Mouse (Mus musculus) neural tube, embryonic 14.5 days (tissue): ENCODE measurements around the gene Fat2. TPM values are rescaled to one million over a fixed set of nuclear protein-coding genes. Genes with fewer than 3 reads are reported as not detected.

ENCODE experiments used
- ATAC-seq: fragments of 200-750 bp; cut with Nextera tagmentation; 2 replicates; pipeline ENCODE4 v1.8.0; 2017; ENCODE audit warnings: low read depth, mild to moderate bottlenecking, moderate TSS enrichment, moderate library complexity
- H3K27ac ChIP-seq: fragments of 300-500 bp; sonication (generic); 2 replicates; pipeline ENCODE4 v1.5.1; 2014; ENCODE audit warnings: low read depth, mild to moderate bottlenecking, control low read depth, low read length, moderate library complexity, mixed read lengths
- H3K27me3 ChIP-seq: fragments of 300-500 bp; sonication (generic); 2 replicates; pipeline ENCODE4 v1.6.1; 2014; ENCODE audit warnings: low read length; ENCODE audit not compliant: control insufficient read depth, insufficient read depth
- H3K36me3 ChIP-seq: fragments of 300-500 bp; sonication (generic); 2 replicates; pipeline ENCODE4 v1.6.1; 2014; ENCODE audit warnings: low read length, mixed read lengths; ENCODE audit not compliant: control insufficient read depth, insufficient read depth
- H3K4me1 ChIP-seq: fragments of 300-500 bp; sonication (generic); 2 replicates; pipeline ENCODE4 v1.6.1; 2014; ENCODE audit warnings: low read length; ENCODE audit not compliant: control insufficient read depth, insufficient read depth
- H3K4me2 ChIP-seq: fragments of 300-500 bp; sonication (generic); 2 replicates; pipeline ENCODE4 v1.6.1; 2014; ENCODE audit warnings: mild to moderate bottlenecking, low read depth, low read length, control low read depth
- H3K4me3 ChIP-seq: fragments of 300-500 bp; sonication (generic); 2 replicates; pipeline ENCODE4 v1.5.1; 2014; ENCODE audit warnings: low read depth, low read length, control low read depth, mixed read lengths
- H3K9ac ChIP-seq: fragments of 300-500 bp; sonication (generic); replicated peaks from 2 replicates; pipeline ENCODE4 v1.6.1; 2014; ENCODE audit warnings: low read depth, mild to moderate bottlenecking, control low read depth, low read length, mixed read lengths
- H3K9me3 ChIP-seq: fragments of 300-500 bp; sonication (generic); 2 replicates; pipeline ENCODE4 v1.6.1; 2016; ENCODE audit warnings: low read length; ENCODE audit not compliant: control insufficient read depth
- WGBS: fragments of 180-500 bp; shearing (Covaris S2); extraction: QIAGEN DNeasy Blood & Tissue Kit; methylation state at CpG from one replicate; pipeline ENCODE4 v1.1.7; 2014; 5-methylcytosine and 5-hydroxymethylcytosine counted together
- polyA plus RNA-seq: library from polyadenylated mRNA; unstranded; fragments of >200 nt; fragmentation: Nextera tagmentation; extraction: Ambion mirVana; gene quantifications from 2 replicates; pipeline ENCODE4 v1.2.1, GENCODE M21; 2014

Gene Fat2
- 0.09 TPM in 1 of 2 replicates, not detected in the other for polyA plus RNA-seq

DNA sequence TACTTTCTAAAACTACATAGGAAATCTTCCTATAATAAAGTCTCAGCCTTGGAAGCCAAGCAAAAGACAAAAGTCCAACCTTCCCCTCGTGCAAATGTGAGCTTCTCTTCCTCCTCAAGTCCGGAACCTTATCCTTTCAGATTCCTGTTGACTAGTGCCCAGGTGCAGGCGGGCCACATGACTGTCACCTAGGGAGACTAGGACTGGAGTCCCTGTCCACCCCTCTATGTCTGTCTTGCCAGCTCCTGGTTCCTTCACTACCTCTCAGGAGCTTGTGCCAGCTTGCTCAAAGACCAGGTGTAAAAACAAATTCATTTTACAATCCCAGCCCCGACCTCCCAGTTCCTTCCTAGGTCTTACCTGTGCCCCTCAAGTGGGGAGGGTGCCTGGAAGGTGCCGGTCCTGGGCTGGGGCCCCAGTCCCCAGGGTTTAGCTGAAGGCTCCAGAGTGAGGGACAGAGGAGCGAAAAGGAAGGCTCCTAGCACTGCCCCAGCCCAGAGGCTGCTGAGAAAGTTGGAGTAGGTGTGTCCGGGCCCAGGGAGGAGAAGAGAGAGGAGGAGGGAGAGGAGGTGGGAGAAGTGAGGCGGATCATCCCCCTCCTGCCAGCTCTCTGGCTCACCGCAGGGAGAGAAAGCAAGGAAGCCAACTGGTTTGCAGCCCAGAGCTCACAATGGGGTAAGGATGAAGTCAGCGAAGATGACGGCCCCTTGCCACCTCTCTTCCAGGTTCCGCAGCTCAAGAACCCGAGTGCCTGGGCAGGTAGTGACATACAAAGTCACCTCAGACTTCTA, at the start of gene Fat2:
Gene Fat2 (minus strand): TSS at position 464 of the 791 bp plus-strand sequence.
- H3K36me3 ChIP-seq, result no peaks in the 10 kb centered on the region
- H3K9ac ChIP-seq, result no peak within 1 kb of the TSS
- 54% methylated on average over 11 of the region's 13 CpGs for WGBS
- no peaks in the 10 kb centered on the region for H3K27me3 ChIP-seq
- H3K27ac ChIP-seq, result no peak within 1 kb of the TSS
- H3K4me1 ChIP-seq, result no peaks in the 10 kb centered on the region
- no peak within 1 kb of the TSS for H3K4me2 ChIP-seq
- H3K9me3 ChIP-seq, result no peaks in the 10 kb centered on the region
- ATAC-seq, result no peak
- no peak within 1 kb of the TSS for H3K4me3 ChIP-seq

DNA sequence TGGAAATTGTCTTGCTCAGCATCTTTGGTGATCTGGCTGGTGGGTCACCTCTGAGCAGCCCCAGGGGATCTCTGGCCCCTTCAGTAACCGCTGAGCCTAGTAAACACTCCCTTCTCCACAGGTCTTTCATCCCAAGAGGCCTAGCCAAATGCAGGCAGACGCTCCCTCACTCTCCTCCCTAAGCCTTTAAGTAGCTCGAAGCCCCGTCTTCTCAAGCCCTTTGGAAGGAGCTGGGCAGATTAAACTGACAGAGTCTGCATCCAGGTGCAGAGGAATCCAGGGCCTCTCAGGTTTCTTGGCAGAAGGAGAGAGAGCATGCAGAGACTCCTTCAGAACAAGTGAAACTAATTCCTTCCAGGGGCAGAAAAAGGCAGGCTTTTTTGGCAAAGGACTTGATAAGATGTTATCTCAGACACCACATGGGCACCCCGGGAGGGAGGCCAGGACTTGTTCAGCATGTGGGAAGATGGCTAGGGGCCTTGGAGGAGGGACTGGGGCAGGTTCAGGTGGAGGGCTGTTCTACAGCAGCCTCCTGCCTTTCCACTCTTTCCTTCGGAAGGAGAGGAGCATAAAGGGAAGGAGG, 47.2 kb upstream of the Fat2 start:
- Histone ChIP-seq H3K4me1 (no peaks in the 10 kb centered on the region), H3K36me3 (no peaks in the 10 kb centered on the region), H3K4me2 (no peak overlapping the region), H3K27me3 (no peaks in the 10 kb centered on the region), H3K9ac (no peak overlapping the region), H3K9me3 (no peaks in the 10 kb centered on the region), H3K27ac (no peak overlapping the region), H3K4me3 (no peak overlapping the region)
- ATAC-seq, result no peak
- WGBS, result 51% methylated on average over 6 of the region's 6 CpGs

GRCm38 (mm10) chr11:55380908-55381307, 44.5 kb upstream of the Fat2 start:
- 66% methylated on average over 6 of the region's 6 CpGs for WGBS
- Histone ChIP-seq H3K27me3 (no peaks in the 10 kb centered on the region), H3K27ac (no peak overlapping the region), H3K9ac (no peak overlapping the region), H3K4me2 (no peak overlapping the region), H3K4me3 (no peak overlapping the region), H3K9me3 (no peaks in the 10 kb centered on the region), H3K4me1 (no peaks in the 10 kb centered on the region), H3K36me3 (no peaks in the 10 kb centered on the region)
- ATAC-seq, result no peak

DNA sequence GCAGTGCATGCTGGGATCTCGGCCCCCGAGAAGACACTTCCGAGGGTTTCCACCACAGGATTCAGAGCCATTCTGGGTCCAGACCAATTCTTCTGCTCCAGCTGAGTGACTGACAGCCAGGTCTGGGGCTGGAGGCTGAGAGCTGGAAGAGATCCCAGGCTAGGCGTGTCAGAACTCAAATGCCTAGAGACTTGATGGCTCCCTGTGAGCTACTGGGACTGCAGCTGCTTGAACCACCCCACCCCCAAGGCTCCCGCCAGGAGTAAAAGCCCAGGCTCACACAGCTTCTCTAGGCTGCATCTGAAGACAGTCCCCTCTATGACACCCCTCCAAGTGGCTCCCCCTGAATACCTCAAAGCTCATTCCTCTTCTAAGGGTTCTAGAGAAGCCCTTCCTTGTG, 42.0 kb upstream of the Fat2 start:
- H3K27ac ChIP-seq, result no peak overlapping the region
- no peak overlapping the region for H3K9ac ChIP-seq
- H3K9me3 ChIP-seq, result no peaks in the 10 kb centered on the region
- no peak for ATAC-seq
- H3K36me3 ChIP-seq, result no peaks in the 10 kb centered on the region
- no peak overlapping the region for H3K4me2 ChIP-seq
- H3K27me3 ChIP-seq, result no peaks in the 10 kb centered on the region
- no peaks in the 10 kb centered on the region for H3K4me1 ChIP-seq
- no peak overlapping the region for H3K4me3 ChIP-seq
- 62% methylated on average over 5 of the region's 5 CpGs for WGBS

GRCm38 (mm10) chr11:55373838-55374237, 37.5 kb upstream of the Fat2 start:
- H3K4me3 ChIP-seq, result no peak overlapping the region
- H3K9ac ChIP-seq, result no peak overlapping the region
- 60% methylated on average over 6 of the region's 6 CpGs for WGBS

GRCm38 (mm10) chr11:55373373-55373772, 37.0 kb upstream of the Fat2 start:
- Histone ChIP-seq H3K9ac (no peak overlapping the region), H3K4me3 (no peak overlapping the region), H3K9me3 (no peaks in the 10 kb centered on the region), H3K4me2 (no peak overlapping the region), H3K4me1 (no peaks in the 10 kb centered on the region), H3K36me3 (no peaks in the 10 kb centered on the region), H3K27ac (no peak overlapping the region), H3K27me3 (no peaks in the 10 kb centered on the region)
- no peak for ATAC-seq
- WGBS, result 87% methylated on average over 12 of the region's 12 CpGs

More at GRCm38 (mm10) chr11:55373838-55374237, 37.5 kb upstream of the Fat2 start:
- Histone ChIP-seq H3K27ac (no peak overlapping the region), H3K4me2 (no peak overlapping the region), H3K9me3 (no peaks in the 10 kb centered on the region), H3K36me3 (no peaks in the 10 kb centered on the region), H3K4me1 (no peaks in the 10 kb centered on the region), H3K27me3 (no peaks in the 10 kb centered on the region)
- no peak for ATAC-seq

GRCm38 (mm10) chr11:55372001-55372400, 35.6 kb upstream of the Fat2 start:
- WGBS, result 39% methylated on average over 6 of the region's 6 CpGs
- Histone ChIP-seq H3K27ac (no peak overlapping the region), H3K9me3 (no peaks in the 10 kb centered on the region), H3K27me3 (no peaks in the 10 kb centered on the region), H3K9ac (no peak overlapping the region), H3K4me2 (no peak overlapping the region), H3K4me3 (no peak overlapping the region), H3K4me1 (no peaks in the 10 kb centered on the region), H3K36me3 (no peaks in the 10 kb centered on the region)
- no peak for ATAC-seq

DNA sequence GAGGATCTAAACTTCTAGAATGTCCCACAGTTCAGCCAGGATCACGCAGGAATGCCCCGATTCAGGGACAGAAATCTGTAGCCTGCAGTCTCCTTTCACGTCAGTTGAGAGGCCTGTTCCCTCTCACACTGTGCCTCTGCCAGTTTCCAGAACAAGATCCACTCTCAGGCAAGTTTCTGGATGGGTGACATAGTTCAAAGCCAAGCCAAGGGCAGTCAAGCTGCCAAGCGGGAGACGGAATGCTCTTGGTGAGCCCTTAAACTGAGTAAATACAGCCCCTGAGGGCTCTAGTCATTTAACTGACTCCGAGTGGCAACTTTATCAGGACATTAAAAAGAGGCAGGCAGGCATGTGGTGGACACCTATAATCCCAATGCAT, 32.7 kb upstream of the Fat2 start:
- Histone ChIP-seq H3K36me3 (no peaks in the 10 kb centered on the region), H3K4me2 (no peak overlapping the region), H3K4me1 (no peaks in the 10 kb centered on the region), H3K27me3 (no peaks in the 10 kb centered on the region), H3K9ac (no peak overlapping the region), H3K27ac (no peak overlapping the region), H3K9me3 (no peaks in the 10 kb centered on the region), H3K4me3 (no peak overlapping the region)
- no peak for ATAC-seq
- 69% methylated on average over 6 of the region's 6 CpGs for WGBS

DNA sequence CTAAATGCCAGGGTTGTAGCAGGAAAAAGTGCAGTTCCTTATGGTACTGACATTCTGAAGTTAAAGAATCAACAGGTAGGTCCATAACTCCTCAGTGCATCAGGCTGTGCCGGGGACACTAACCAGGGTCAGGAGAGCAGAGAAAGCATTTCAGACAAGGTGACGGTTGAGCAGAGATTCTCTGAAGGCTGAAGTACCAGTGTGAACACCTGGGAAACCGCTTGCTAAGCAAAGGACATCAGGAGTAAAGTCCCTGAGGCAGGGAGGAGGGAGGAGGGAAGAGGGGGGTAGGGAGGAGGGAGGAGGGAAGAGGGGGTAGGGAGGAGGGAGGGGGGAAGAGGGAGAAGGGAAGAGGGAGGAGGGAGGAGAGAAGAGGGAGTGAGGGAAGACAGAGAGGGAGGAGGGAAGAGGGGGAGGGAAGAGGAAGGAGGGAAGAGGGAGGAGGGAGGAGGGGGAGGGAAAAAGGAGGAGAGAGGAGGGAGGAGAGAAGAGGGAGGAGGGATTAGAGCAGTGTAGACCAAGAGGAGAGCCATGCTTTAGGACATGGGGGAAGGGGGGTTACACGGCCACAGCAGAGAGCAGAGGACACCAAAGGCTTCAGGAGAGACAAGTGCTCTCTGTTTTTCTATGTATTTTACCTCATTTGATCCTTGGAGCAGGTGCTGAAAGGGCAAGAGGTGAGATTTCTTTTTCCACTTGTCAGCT, 32.2 kb upstream of the Fat2 start:
- no peaks in the 10 kb centered on the region for H3K27me3 ChIP-seq
- no peaks in the 10 kb centered on the region for H3K36me3 ChIP-seq
- no peak for ATAC-seq
- 78% methylated on average over 4 of the region's 4 CpGs for WGBS
- no peaks in the 10 kb centered on the region for H3K4me1 ChIP-seq
- no peak overlapping the region for H3K27ac ChIP-seq
- H3K9me3 ChIP-seq, result no peaks in the 10 kb centered on the region
- H3K9ac ChIP-seq, result no peak overlapping the region
- H3K4me3 ChIP-seq, result no peak overlapping the region
- H3K4me2 ChIP-seq, result no peak overlapping the region
